Mouse (Mus musculus): Measurements from ENCODE around the gene Wfdc1. TPM values are rescaled to one million over a fixed set of nuclear protein-coding genes. Genes with fewer than 3 reads are reported as not detected.

Gene Wfdc1
- polyA plus RNA-seq, 1 experiment: not detected

GRCm38 (mm10) chr8:119719011-119719501 is 52.9 kb downstream of the Wfdc1 start:
- H3K27me3 ChIP-seq (replicated peaks): peaks cover 81% of the 10 kb centered on the region
- no peaks in the 10 kb centered on the region for H3K36me3 ChIP-seq (replicated peaks; ENCODE audit: low read length)
- no peaks in the 10 kb centered on the region for H3K9me3 ChIP-seq
- H3K4me1 ChIP-seq: peaks cover 19% of the 10 kb centered on the region
- no peak for TF ChIP-seq GATA1 (IDR thresholded peaks at IDR 0.05; ENCODE audit: borderline replicate concordance, low read length)
- TF ChIP-seq FLI1 (IDR thresholded peaks at IDR 0.05; ENCODE audit: low read length): no peak
- no peak overlapping the region for H3K4me3 ChIP-seq (replicated peaks)

GRCm38 (mm10) chr8:119722348-119722747 is 56.2 kb downstream of the Wfdc1 start:
- Histone ChIP-seq H3K4me3 (replicated peaks) (no peak overlapping the region), H3K36me3 (replicated peaks; ENCODE audit: low read length) (no peaks in the 10 kb centered on the region), H3K9me3 (peaks cover 3% of the 10 kb centered on the region; the same call in 1 of the 2 replicates), H3K27me3 (replicated peaks) (peaks cover 77% of the 10 kb centered on the region), H3K4me1 (peaks cover 19% of the 10 kb centered on the region)
- TF ChIP-seq GATA1 (IDR thresholded peaks at IDR 0.05; ENCODE audit: borderline replicate concordance, low read length) (no peak), FLI1 (IDR thresholded peaks at IDR 0.05; ENCODE audit: low read length) (no peak)

GRCm38 (mm10) chr8:119723676-119724075 is 57.5 kb downstream of the Wfdc1 start:
- Histone ChIP-seq H3K9me3 (peaks cover 3% of the 10 kb centered on the region; the same call in 1 of the 2 replicates), H3K4me3 (replicated peaks) (peak overlapping the region; percentile 54), H3K27me3 (replicated peaks) (peaks cover 85% of the 10 kb centered on the region), H3K36me3 (replicated peaks; ENCODE audit: low read length) (no peaks in the 10 kb centered on the region), H3K4me1 (peaks cover 14% of the 10 kb centered on the region)
- TF ChIP-seq FLI1 (IDR thresholded peaks at IDR 0.05; ENCODE audit: low read length) (no peak), GATA1 (IDR thresholded peaks at IDR 0.05; ENCODE audit: borderline replicate concordance, low read length) (no peak)

- Histone ChIP-seq H3K27me3 (replicated peaks) (peaks cover 84% of the 10 kb centered on the region), H3K36me3 (replicated peaks; ENCODE audit: low read length) (no peaks in the 10 kb centered on the region), H3K4me3 (replicated peaks) (no peak overlapping the region), H3K4me1 (peaks cover 14% of the 10 kb centered on the region), H3K9me3 (peaks cover 3% of the 10 kb centered on the region; the same call in 1 of the 2 replicates)
- no peak for TF ChIP-seq FLI1 (IDR thresholded peaks at IDR 0.05; ENCODE audit: low read length)
Measured at GRCm38 (mm10) chr8:119724596-119724995, 58.4 kb downstream of the Wfdc1 start.

- Histone ChIP-seq H3K4me3 (replicated peaks) (no peak overlapping the region), H3K27me3 (replicated peaks) (peaks cover 84% of the 10 kb centered on the region), H3K9me3 (peaks cover 3% of the 10 kb centered on the region; the same call in 1 of the 2 replicates), H3K4me1 (peaks cover 14% of the 10 kb centered on the region), H3K36me3 (replicated peaks; ENCODE audit: low read length) (no peaks in the 10 kb centered on the region)
- no peak for TF ChIP-seq GATA1 (IDR thresholded peaks at IDR 0.05; ENCODE audit: borderline replicate concordance, low read length)
- no peak for TF ChIP-seq FLI1 (IDR thresholded peaks at IDR 0.05; ENCODE audit: low read length)
Measured at GRCm38 (mm10) chr8:119727093-119727492, 60.9 kb downstream of the Wfdc1 start.

- Histone ChIP-seq H3K9me3 (peaks cover 3% of the 10 kb centered on the region; the same call in 1 of the 2 replicates), H3K4me3 (replicated peaks) (no peak overlapping the region), H3K27me3 (replicated peaks) (peaks cover 83% of the 10 kb centered on the region), H3K36me3 (replicated peaks; ENCODE audit: low read length) (no peaks in the 10 kb centered on the region), H3K4me1 (peaks cover 12% of the 10 kb centered on the region)
- TF ChIP-seq FLI1 (IDR thresholded peaks at IDR 0.05; ENCODE audit: low read length) (no peak), GATA1 (IDR thresholded peaks at IDR 0.05; ENCODE audit: borderline replicate concordance, low read length) (no peak)
Measured at GRCm38 (mm10) chr8:119728351-119728895, 62.3 kb downstream of the Wfdc1 start.

- H3K9me3 ChIP-seq: no peaks in the 10 kb centered on the region
- no peaks in the 10 kb centered on the region for H3K36me3 ChIP-seq (replicated peaks; ENCODE audit: low read length)
- no peak overlapping the region for H3K4me3 ChIP-seq (replicated peaks)
- peaks cover 76% of the 10 kb centered on the region for H3K27me3 ChIP-seq (replicated peaks)
- H3K4me1 ChIP-seq: no peaks in the 10 kb centered on the region
- no peak for TF ChIP-seq GATA1 (IDR thresholded peaks at IDR 0.05; ENCODE audit: borderline replicate concordance, low read length)
- no peak for TF ChIP-seq FLI1 (IDR thresholded peaks at IDR 0.05; ENCODE audit: low read length)
Measured at GRCm38 (mm10) chr8:119732072-119732471, 65.9 kb downstream of the Wfdc1 start.

GRCm38 (mm10) chr8:119736348-119736917 is 70.3 kb downstream of the Wfdc1 start:
- Histone ChIP-seq H3K4me1 (peaks cover 18% of the 10 kb centered on the region), H3K36me3 (replicated peaks; ENCODE audit: low read length) (no peaks in the 10 kb centered on the region), H3K4me3 (replicated peaks) (no peak overlapping the region)

GRCm38 (mm10) chr8:119737093-119737900 is 71.1 kb downstream of the Wfdc1 start:
- no peaks in the 10 kb centered on the region for H3K9me3 ChIP-seq
- TF ChIP-seq FLI1 (IDR thresholded peaks at IDR 0.05; ENCODE audit: low read length) (no peak), GATA1 (IDR thresholded peaks at IDR 0.05; ENCODE audit: borderline replicate concordance, low read length) (no peak)
- peaks cover 49% of the 10 kb centered on the region for H3K27me3 ChIP-seq (replicated peaks)
- no peak overlapping the region for H3K4me3 ChIP-seq (replicated peaks)
- H3K36me3 ChIP-seq (replicated peaks; ENCODE audit: low read length): no peaks in the 10 kb centered on the region
- H3K4me1 ChIP-seq: peaks cover 18% of the 10 kb centered on the region

More at GRCm38 (mm10) chr8:119736348-119736917, 70.3 kb downstream of the Wfdc1 start:
- TF ChIP-seq GATA1 (IDR thresholded peaks at IDR 0.05; ENCODE audit: borderline replicate concordance, low read length) (no peak), FLI1 (IDR thresholded peaks at IDR 0.05; ENCODE audit: low read length) (no peak)
- Histone ChIP-seq H3K9me3 (no peaks in the 10 kb centered on the region), H3K27me3 (replicated peaks) (peaks cover 56% of the 10 kb centered on the region)

Other genes with a start within 250 kb of the Wfdc1 start
- gene Osgin1, start 232.2 kb upstream of the Wfdc1 start, polyA plus RNA-seq (2012; ENCODE audit: insufficient read depth, low replicate concordance): 6.3 and 11.2 TPM in 2 replicates
- gene Necab2, start 219.6 kb upstream of the Wfdc1 start, polyA plus RNA-seq (2012; ENCODE audit: insufficient read depth, low replicate concordance): not detected in 2 replicates
- not detected in 2 replicates for gene Slc38a8, start 164.7 kb upstream of the Wfdc1 start, polyA plus RNA-seq (2012; ENCODE audit: insufficient read depth, low replicate concordance)
- 27.0 and 63.9 TPM in 2 replicates for gene Mbtps1, start 107.6 kb upstream of the Wfdc1 start, polyA plus RNA-seq (2012; ENCODE audit: insufficient read depth, low replicate concordance)
- 24.5 and 29.2 TPM in 2 replicates for gene Hsdl1, start 91.2 kb upstream of the Wfdc1 start, polyA plus RNA-seq (2012; ENCODE audit: insufficient read depth, low replicate concordance)
- not detected in 2 replicates for gene Dnaaf1, start 91.1 kb upstream of the Wfdc1 start, polyA plus RNA-seq (2012; ENCODE audit: insufficient read depth, low replicate concordance)
- gene Taf1c, start 61.1 kb upstream of the Wfdc1 start, polyA plus RNA-seq (2012; ENCODE audit: insufficient read depth, low replicate concordance): 17.5 and 54.6 TPM in 2 replicates
- not detected in 2 replicates for gene Adad2, start 53.6 kb upstream of the Wfdc1 start, polyA plus RNA-seq (2012; ENCODE audit: insufficient read depth, low replicate concordance)
- not detected in 2 replicates for gene Kcng4, start 30.7 kb upstream of the Wfdc1 start, polyA plus RNA-seq (2012; ENCODE audit: insufficient read depth, low replicate concordance)
- gene Atp2c2, start 33.6 kb downstream of the Wfdc1 start, polyA plus RNA-seq (2012; ENCODE audit: insufficient read depth, low replicate concordance): not detected in 2 replicates
- gene Tldc1, start 112.1 kb downstream of the Wfdc1 start, polyA plus RNA-seq (2012; ENCODE audit: insufficient read depth, low replicate concordance): 1.7 and 2.0 TPM in 2 replicates
- 413 and 593 TPM in 2 replicates for gene Cotl1, start 174.2 kb downstream of the Wfdc1 start, polyA plus RNA-seq (2012; ENCODE audit: insufficient read depth, low replicate concordance)
- 5.2 and 14.1 TPM in 2 replicates for gene Klhl36, start 195.9 kb downstream of the Wfdc1 start, polyA plus RNA-seq (2012; ENCODE audit: insufficient read depth, low replicate concordance)
- gene Usp10, start 244.0 kb downstream of the Wfdc1 start, polyA plus RNA-seq (2012; ENCODE audit: insufficient read depth, low replicate concordance): 15.0 and 19.0 TPM in 2 replicates
- 111 and 175 TPM in 2 replicates for gene Gm20388, start 244.5 kb downstream of the Wfdc1 start, polyA plus RNA-seq (2012; ENCODE audit: insufficient read depth, low replicate concordance)

Measured in megakaryocyte, embryonic 14.5 days (primary cell).